ENCODE assay signal across 31 mouse cellular contexts in the genomic region with DNA sequence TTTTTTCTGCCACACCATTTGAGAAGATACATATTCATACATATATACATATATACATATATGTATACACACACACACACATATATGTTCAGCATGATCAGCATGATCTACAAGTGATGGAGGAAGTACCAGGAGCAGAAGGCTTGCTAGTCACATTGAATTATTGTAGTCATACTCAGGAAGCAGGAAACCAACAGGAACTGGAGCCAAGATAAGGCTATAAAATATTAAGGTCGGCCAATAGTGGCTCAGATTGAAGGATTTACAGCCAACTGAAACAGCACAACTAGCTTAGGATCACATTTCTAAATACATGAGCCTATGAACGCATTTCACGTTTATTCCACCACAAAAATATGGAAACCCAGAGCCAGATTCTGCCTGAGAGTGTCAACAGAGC. TPM values are rescaled to one million over a fixed set of nuclear protein-coding genes. Genes with fewer than 3 reads are reported as not detected.
DNase-seq lines count a peak whose midpoint lies in the region; ATAC-seq lines count a peak whose summit lies in the region.
"Had no signal": no experiment of that assay in that cellular context is flagged by ENCODE, and none has a peak within 500 bp of the region (broad histone marks: within the 10 kb centered on the region; RNA-seq: fewer than 3 reads in every experiment).

No protein-coding gene starts in this region.

- H3K9ac ChIP-seq in midbrain, embryonic 15.5 days, result no peak overlapping the region
- H3K9ac ChIP-seq: forebrain, embryonic 13.5 days; heart, embryonic 13.5 days; hindbrain, embryonic 12.5 days; hindbrain, embryonic 15.5 days had no signal

- H3K27me3 ChIP-seq in midbrain, embryonic 15.5 days (replicated peaks), result no peaks in the 10 kb centered on the region
- H3K27me3 ChIP-seq: forebrain, embryonic 13.5 days; heart, embryonic 13.5 days; hindbrain, embryonic 12.5 days; hindbrain, embryonic 15.5 days had no signal

- no peak overlapping the region for H3K4me2 ChIP-seq in midbrain, embryonic 15.5 days
- H3K4me2 ChIP-seq: forebrain, embryonic 13.5 days; heart, embryonic 13.5 days; hindbrain, embryonic 12.5 days; hindbrain, embryonic 15.5 days had no signal

- no peak overlapping the region for H3K4me3 ChIP-seq in midbrain, embryonic 15.5 days
- H3K4me3 ChIP-seq: forebrain, embryonic 10.5 days; forebrain, embryonic 13.5 days; heart, adult 2 months; heart, embryonic 10.5 days; heart, embryonic 13.5 days; hindbrain, embryonic 12.5 days; hindbrain, embryonic 15.5 days had no signal

- WGBS in midbrain, embryonic 15.5 days, result 90% methylated on average over 3 of the region's 3 CpGs

- peak; percentile 4 for DNase-seq in kidney, adult 9 months
- DNase-seq in kidney, adult 11 months, result no peak
- peak; percentile 7 for DNase-seq in kidney, postnatal 10 days
- no peak for DNase-seq in kidney, adult 18-20 months
- no peak for DNase-seq in natural killer cell, adult 2 months (ENCODE audit: low spot score in 2 of 2)
- DNase-seq: adrenal gland, adult 2 months; adrenal gland, postnatal 14 days; cerebellum, adult 11 months; cerebellum, adult 2 months; cerebellum, postnatal 10 days; cerebellum, postnatal 36 days; gastrocnemius, postnatal 10 days; gastrocnemius, postnatal 36 days; heart, adult 2 months; heart, postnatal 14 days; heart, postnatal 4 days had no signal

- H3K36me3 ChIP-seq in midbrain, embryonic 15.5 days (replicated peaks), result no peaks in the 10 kb centered on the region
- H3K36me3 ChIP-seq: forebrain, embryonic 10.5 days; heart, embryonic 10.5 days; heart, embryonic 13.5 days; hindbrain, embryonic 12.5 days; hindbrain, embryonic 15.5 days had no signal

- H3K9me3 ChIP-seq in midbrain, embryonic 15.5 days, result no peaks in the 10 kb centered on the region
- H3K9me3 ChIP-seq: forebrain, embryonic 10.5 days; forebrain, embryonic 13.5 days; heart, embryonic 10.5 days; heart, embryonic 13.5 days; hindbrain, embryonic 12.5 days; hindbrain, embryonic 15.5 days had no signal

- no peak overlapping the region for H3K27ac ChIP-seq in midbrain, embryonic 15.5 days
- H3K27ac ChIP-seq: forebrain, embryonic 10.5 days; forebrain, embryonic 13.5 days; heart, adult 2 months; heart, embryonic 10.5 days; heart, embryonic 13.5 days; hindbrain, embryonic 12.5 days; hindbrain, embryonic 15.5 days had no signal

- peak; percentile 89 for ATAC-seq in common myeloid progenitor, adult 5-6 weeks (replicated peaks; ENCODE audit: low read depth, poor library complexity, severe bottlenecking)
- no peak for ATAC-seq in midbrain, embryonic 15.5 days (replicated peaks)
- ATAC-seq: CD4-positive, CD25-positive, alpha-beta regulatory T cell, adult 4 months; forebrain, embryonic 13.5 days; forebrain, embryonic 16.5 days had no signal

- H3K4me1 ChIP-seq in midbrain, embryonic 15.5 days, result no peaks in the 10 kb centered on the region
- H3K4me1 ChIP-seq: forebrain, embryonic 13.5 days; heart, embryonic 10.5 days; heart, embryonic 13.5 days; hindbrain, embryonic 12.5 days; hindbrain, embryonic 15.5 days had no signal

RNA-seq across cellular contexts. Expression of a gene that starts 14.0 kb away (rescaled TPM):
- total RNA-seq in common myeloid progenitor, adult 5-6 weeks (2017), result not detected in 2 replicates
- 0.04 and 0.06 TPM in 2 replicates for polyA plus RNA-seq in midbrain, embryonic 15.5 days (2015; fragmentation: Nextera tagmentation; extraction: Ambion mirVana)
- total RNA-seq: adrenal gland, adult 2 months; adrenal gland, postnatal 14 days; adrenal gland, postnatal 4 days; gastrocnemius, postnatal 10 days; gastrocnemius, postnatal 36 days; granulocyte monocyte progenitor cell, adult 5-6 weeks; heart, adult 2 months; heart, postnatal 14 days; heart, postnatal 4 days; MEL had no signal
- polyA plus RNA-seq: adrenal gland, adult 2 months; C2C12; embryonic facial prominence, embryonic 11.5 days; forebrain, embryonic 10.5 days; heart, adult 2 months; heart, embryonic 10.5 days; hindbrain, embryonic 12.5 days had no signal

Comparison
In these comparisons a context has a peak if more than half of its experiments do, and no peak if none do; other contexts are left out.
1. DNase-seq: peak in kidney, adult 9 months (single experiment) and kidney, postnatal 10 days (single experiment); none in kidney, adult 11 months (single experiment), kidney, adult 18-20 months (single experiment) and natural killer cell, adult 2 months (0 of 2).